Mouse (Mus musculus) heart, embryonic 12.5 days (tissue): Measurements from ENCODE around the gene Hnrnpa2b1. TPM values are rescaled to one million over a fixed set of nuclear protein-coding genes. Genes with fewer than 3 reads are reported as not detected.

Experiments
- polyA plus RNA-seq: library from polyadenylated mRNA; unstranded; fragments of >200 nt; fragmentation: Nextera tagmentation; extraction: Ambion mirVana; gene quantifications from 2 replicates; pipeline ENCODE4 v1.2.1, GENCODE M21; 2016

Hnrnpa2b1 gene
- polyA plus RNA-seq, 1 experiment from 2014 or later = 1,470 TPM

Other genes starting within 250 kb of the Hnrnpa2b1 start
- gene Nfe2l3, start 37.2 kb downstream of the Hnrnpa2b1 start, polyA plus RNA-seq = 5.3 and 5.4 TPM in 2 replicates
- 372 and 391 TPM in 2 replicates for gene Cbx3, start 466 bp upstream of the Hnrnpa2b1 start, polyA plus RNA-seq
- 21.4 and 23.7 TPM in 2 replicates for gene Snx10, start 54.0 kb upstream of the Hnrnpa2b1 start, polyA plus RNA-seq